Mouse (Mus musculus): ENCODE results near the gene Brdt. TPM values are rescaled to one million over a fixed set of nuclear protein-coding genes. Genes with fewer than 3 reads are reported as not detected.

Gene Brdt
- total RNA-seq, 1 experiment from 2014 or later = 1.3 TPM

- no peak for ATAC-seq (replicated peaks in 1 of 2; ENCODE audit: insufficient read depth in 1 of 2, low FRiP score in 2 of 2, low TSS enrichment in 1 of 2, low read depth in 1 of 2, poor library complexity in 2 of 2, severe bottlenecking in 2 of 2)
Observed at GRCm38 (mm10) chr5:107389373-107389772, 58.4 kb downstream of the Brdt start.

GRCm38 (mm10) chr5:107394437-107394836 lies 63.5 kb downstream of the Brdt start:
- ATAC-seq (replicated peaks in 1 of 2; ENCODE audit: insufficient read depth in 1 of 2, low FRiP score in 2 of 2, low TSS enrichment in 1 of 2, low read depth in 1 of 2, poor library complexity in 2 of 2, severe bottlenecking in 2 of 2) = no peak

GRCm38 (mm10) chr5:107402436-107402835 lies 71.5 kb downstream of the Brdt start, which contains the start of gene Ephx4:
TSS of gene Ephx4 (plus strand) at chr5:107402736.
- ATAC-seq (replicated peaks in 1 of 2; ENCODE audit: insufficient read depth in 1 of 2, low FRiP score in 2 of 2, low TSS enrichment in 1 of 2, low read depth in 1 of 2, poor library complexity in 2 of 2, severe bottlenecking in 2 of 2) = no peak

GRCm38 (mm10) chr5:107403011-107403946 lies 72.3 kb downstream of the Brdt start:
- ATAC-seq (replicated peaks in 1 of 2; ENCODE audit: insufficient read depth in 1 of 2, low FRiP score in 2 of 2, low TSS enrichment in 1 of 2, low read depth in 1 of 2, poor library complexity in 2 of 2, severe bottlenecking in 2 of 2) = peak; percentile 17 to 31; a peak in 2 of 4 replicates

- no peak for ATAC-seq (replicated peaks in 1 of 2; ENCODE audit: insufficient read depth in 1 of 2, low FRiP score in 2 of 2, low TSS enrichment in 1 of 2, low read depth in 1 of 2, poor library complexity in 2 of 2, severe bottlenecking in 2 of 2)
Observed at GRCm38 (mm10) chr5:107403947-107404684, 73.2 kb downstream of the Brdt start.

- no peak for ATAC-seq (replicated peaks in 1 of 2; ENCODE audit: insufficient read depth in 1 of 2, low FRiP score in 2 of 2, low TSS enrichment in 1 of 2, low read depth in 1 of 2, poor library complexity in 2 of 2, severe bottlenecking in 2 of 2)
Observed at GRCm38 (mm10) chr5:107405361-107405760, 74.4 kb downstream of the Brdt start.

GRCm38 (mm10) chr5:107410305-107410704 lies 79.3 kb downstream of the Brdt start:
- ATAC-seq (replicated peaks in 1 of 2; ENCODE audit: insufficient read depth in 1 of 2, low FRiP score in 2 of 2, low TSS enrichment in 1 of 2, low read depth in 1 of 2, poor library complexity in 2 of 2, severe bottlenecking in 2 of 2) = no peak

- ATAC-seq (replicated peaks in 1 of 2; ENCODE audit: insufficient read depth in 1 of 2, low FRiP score in 2 of 2, low TSS enrichment in 1 of 2, low read depth in 1 of 2, poor library complexity in 2 of 2, severe bottlenecking in 2 of 2) = no peak
Observed at GRCm38 (mm10) chr5:107411326-107411725, 80.4 kb downstream of the Brdt start.

GRCm38 (mm10) chr5:107412285-107412684 lies 81.3 kb downstream of the Brdt start:
- no peak for ATAC-seq (replicated peaks in 1 of 2; ENCODE audit: insufficient read depth in 1 of 2, low FRiP score in 2 of 2, low TSS enrichment in 1 of 2, low read depth in 1 of 2, poor library complexity in 2 of 2, severe bottlenecking in 2 of 2)

GRCm38 (mm10) chr5:107415098-107415497 lies 84.1 kb downstream of the Brdt start:
- no peak for ATAC-seq (replicated peaks in 1 of 2; ENCODE audit: insufficient read depth in 1 of 2, low FRiP score in 2 of 2, low TSS enrichment in 1 of 2, low read depth in 1 of 2, poor library complexity in 2 of 2, severe bottlenecking in 2 of 2)

- ATAC-seq (replicated peaks in 1 of 2; ENCODE audit: insufficient read depth in 1 of 2, low FRiP score in 2 of 2, low TSS enrichment in 1 of 2, low read depth in 1 of 2, poor library complexity in 2 of 2, severe bottlenecking in 2 of 2) = no peak
Observed at GRCm38 (mm10) chr5:107421676-107422075, 90.7 kb downstream of the Brdt start.

GRCm38 (mm10) chr5:107431249-107431648 lies 100.3 kb downstream of the Brdt start, which contains the start of gene Lpcat2b:
TSS of gene Lpcat2b (plus strand) at chr5:107431549.
- no peak for ATAC-seq (replicated peaks in 1 of 2; ENCODE audit: insufficient read depth in 1 of 2, low FRiP score in 2 of 2, low TSS enrichment in 1 of 2, low read depth in 1 of 2, poor library complexity in 2 of 2, severe bottlenecking in 2 of 2)

GRCm38 (mm10) chr5:107434001-107434400 lies 103.0 kb downstream of the Brdt start:
- no peak for ATAC-seq (replicated peaks in 1 of 2; ENCODE audit: insufficient read depth in 1 of 2, low FRiP score in 2 of 2, low TSS enrichment in 1 of 2, low read depth in 1 of 2, poor library complexity in 2 of 2, severe bottlenecking in 2 of 2)

- ATAC-seq (replicated peaks in 1 of 2; ENCODE audit: insufficient read depth in 1 of 2, low FRiP score in 2 of 2, low TSS enrichment in 1 of 2, low read depth in 1 of 2, poor library complexity in 2 of 2, severe bottlenecking in 2 of 2) = no peak
Observed at GRCm38 (mm10) chr5:107436185-107436584, 105.2 kb downstream of the Brdt start.

Other genes with a start within 250 kb of the Brdt start
- 10.0 and 17.4 TPM in 2 replicates for gene Tgfbr3, start 41.5 kb upstream of the Brdt start, total RNA-seq (2017)
- gene Ephx4, start 71.6 kb downstream of the Brdt start, total RNA-seq (2017) = not detected in 2 replicates
- gene Lpcat2b, start 100.4 kb downstream of the Brdt start, total RNA-seq (2017) = not detected in 2 replicates
- 14.2 and 20.2 TPM in 2 replicates for gene Btbd8, start 106.8 kb downstream of the Brdt start, total RNA-seq (2017)
- 1.9 TPM in 1 of 2 replicates, not detected in the other for gene Gm42669, start 176.5 kb downstream of the Brdt start, total RNA-seq (2017)
- gene 1700028K03Rik, start 203.6 kb downstream of the Brdt start, total RNA-seq (2017) = not detected in 2 replicates

Data from hematopoietic stem cell, adult 5-6 weeks (primary cell).